9 mouse cellular contexts compared by ENCODE assay signal in genomic region chr6:47314507-47315334, GRCm38 (mm10).
A peak's percentile ranks its signal among the peaks of the same experiment; 100 is the strongest.
DNase-seq lines count a peak whose midpoint lies in the region; ATAC-seq and TF ChIP-seq lines count a peak whose summit lies in the region.
"Had no signal": no experiment of that assay in that cellular context is flagged by ENCODE, and none has a peak within 500 bp of the region (broad histone marks: within the 10 kb centered on the region; RNA-seq: fewer than 3 reads in every experiment).

No protein-coding gene starts in this region.

- 51% methylated on average over 15 of the region's 15 CpGs for WGBS in cerebellum, adult 2 months
- 61% methylated on average over 15 of the region's 15 CpGs for WGBS in hindbrain, embryonic 10.5 days
- 55% methylated on average over 15 of the region's 15 CpGs for WGBS in liver, embryonic 14.5 days (ENCODE audit: insufficient replicate concordance)

- peaks cover 3% of the 10 kb centered on the region; the same call in 1 of the 2 replicates for H3K4me1 ChIP-seq in cerebellum, adult 2 months (ENCODE audit: control insufficient read depth, insufficient read depth, low read length)
- H3K4me1 ChIP-seq in hindbrain, embryonic 10.5 days (replicated peaks): peaks cover 24% of the 10 kb centered on the region
- H3K4me1 ChIP-seq in liver, embryonic 14.5 days (replicated peaks; ENCODE audit: control insufficient read depth in 2 of 2, insufficient read depth in 2 of 2, low read length in 1 of 2): peaks cover 0 to 2% of the 10 kb centered on the region in 2 experiments; a peak in 2 of 4 replicates
- H3K4me1 ChIP-seq: liver, embryonic 13.5 days had no signal

- no peak overlapping the region for H3K9ac ChIP-seq in liver, embryonic 14.5 days (replicated peaks)
- H3K9ac ChIP-seq: liver, embryonic 13.5 days had no signal

- TF ChIP-seq CTCF in cerebellum, adult 2 months (IDR thresholded peaks at IDR 0.05; ENCODE audit: borderline replicate concordance, insufficient read depth, low read depth, low read length): no peak
- TF ChIP-seq CTCF in liver, embryonic 14.5 days (IDR thresholded peaks at IDR 0.05; ENCODE audit: low read depth): peak; percentile 55; the same call in 1 of the 2 replicates

- H3K4me3 ChIP-seq in cerebellum, adult 2 months (replicated peaks; ENCODE audit: insufficient read depth, low read depth, low read length): peak overlapping the region; percentile 18
- peak overlapping the region; percentile 28 for H3K4me3 ChIP-seq in hindbrain, embryonic 10.5 days
- no peak overlapping the region for H3K4me3 ChIP-seq in liver, embryonic 14.5 days (ENCODE audit: insufficient read depth in 1 of 2, low read depth in 2 of 2, low read length in 2 of 2)
- H3K4me3 ChIP-seq: liver, embryonic 13.5 days had no signal

- H3K27me3 ChIP-seq in cerebellum, adult 2 months (ENCODE audit: control insufficient read depth, insufficient read depth, low read length): no peaks in the 10 kb centered on the region
- H3K27me3 ChIP-seq in hindbrain, embryonic 10.5 days (ENCODE audit: insufficient read depth, poor library complexity, severe bottlenecking): no peaks in the 10 kb centered on the region
- no peaks in the 10 kb centered on the region for H3K27me3 ChIP-seq in liver, embryonic 14.5 days (ENCODE audit: control insufficient read depth, insufficient read depth, low read length)
- H3K27me3 ChIP-seq: liver, embryonic 13.5 days had no signal

- no peak for TF ChIP-seq EP300 in liver, embryonic 14.5 days (IDR thresholded peaks at IDR 0.05; ENCODE audit: low read depth)

- TF ChIP-seq POLR2A in cerebellum, adult 2 months (IDR thresholded peaks at IDR 0.05; ENCODE audit: borderline replicate concordance, insufficient read depth, low read length): no peak

- H3K27ac ChIP-seq in cerebellum, adult 2 months (ENCODE audit: insufficient read depth, low read length): no peak overlapping the region
- H3K27ac ChIP-seq in hindbrain, embryonic 10.5 days: no peak overlapping the region
- H3K27ac ChIP-seq in liver, embryonic 14.5 days: no peak overlapping the region
- H3K27ac ChIP-seq: liver, embryonic 13.5 days had no signal

- no peaks in the 10 kb centered on the region for H3K9me3 ChIP-seq in hindbrain, embryonic 10.5 days
- H3K9me3 ChIP-seq in liver, embryonic 14.5 days (ENCODE audit: control insufficient read depth, low read length): no peaks in the 10 kb centered on the region
- H3K9me3 ChIP-seq: liver, embryonic 13.5 days had no signal

- ATAC-seq in cerebellum, adult (ENCODE audit: insufficient number of reproducible peaks, low FRiP score, low TSS enrichment): no peak
- ATAC-seq in liver, embryonic 14.5 days (ENCODE audit: insufficient read depth): no peak

- peak; percentile 22 to 32 for DNase-seq in cerebellum, adult 2 months
- DNase-seq in 416B (ENCODE audit: low read depth): peak; percentile 68
- DNase-seq in cerebellum, postnatal 25 days: peak; percentile 18 to 21
- no peak for DNase-seq in hindbrain, embryonic 10.5 days (ENCODE audit: low spot score)
- peak in 1 of 3 experiments; percentile 24 for DNase-seq in liver, embryonic 14.5 days (ENCODE audit: low read depth in 3 of 3, low spot score in 3 of 3)
- DNase-seq in retina, postnatal 7 days (ENCODE audit: low read depth, low spot score): peak; percentile 32
- DNase-seq in adrenal gland, adult 2 months: no peak
- DNase-seq: liver, embryonic 13.5 days had no signal

- H3K36me3 ChIP-seq in hindbrain, embryonic 10.5 days: no peaks in the 10 kb centered on the region
- H3K36me3 ChIP-seq in liver, embryonic 14.5 days (replicated peaks; ENCODE audit: control insufficient read depth, insufficient read depth, low read depth): no peaks in the 10 kb centered on the region
- H3K36me3 ChIP-seq: liver, embryonic 13.5 days had no signal

- no peak overlapping the region for H3K4me2 ChIP-seq in liver, embryonic 14.5 days (ENCODE audit: low read depth)
- H3K4me2 ChIP-seq: liver, embryonic 13.5 days had no signal

Comparison
In these comparisons a context has a peak if more than half of its experiments do, and no peak if none do; other contexts are left out.
1. DNase-seq: peak in cerebellum, adult 2 months (2 of 2), 416B (single experiment), cerebellum, postnatal 25 days (2 of 2) and retina, postnatal 7 days (single experiment); none in hindbrain, embryonic 10.5 days (single experiment) and adrenal gland, adult 2 months (single experiment).
2. H3K4me3 ChIP-seq: peak in cerebellum, adult 2 months (single experiment) and hindbrain, embryonic 10.5 days (single experiment); none in liver, embryonic 14.5 days (0 of 2).